Mouse (Mus musculus): ENCODE measurements around the gene Tmed10. TPM values are rescaled to one million over a fixed set of nuclear protein-coding genes. Genes with fewer than 3 reads are reported as not detected.

The Tmed10 gene
- polyA plus RNA-seq, 1 experiment from 2014 or later = 275 TPM

- peaks cover 5% of the 10 kb centered on the region; the same call in 1 of the 2 replicates for H3K4me1 ChIP-seq
- no peaks in the 10 kb centered on the region for H3K36me3 ChIP-seq
- 91% methylated on average over 7 of the region's 7 CpGs for WGBS
Measured at GRCm38 (mm10) chr12:85391148-85391547, 16.5 kb upstream of the Tmed10 start.

DNA sequence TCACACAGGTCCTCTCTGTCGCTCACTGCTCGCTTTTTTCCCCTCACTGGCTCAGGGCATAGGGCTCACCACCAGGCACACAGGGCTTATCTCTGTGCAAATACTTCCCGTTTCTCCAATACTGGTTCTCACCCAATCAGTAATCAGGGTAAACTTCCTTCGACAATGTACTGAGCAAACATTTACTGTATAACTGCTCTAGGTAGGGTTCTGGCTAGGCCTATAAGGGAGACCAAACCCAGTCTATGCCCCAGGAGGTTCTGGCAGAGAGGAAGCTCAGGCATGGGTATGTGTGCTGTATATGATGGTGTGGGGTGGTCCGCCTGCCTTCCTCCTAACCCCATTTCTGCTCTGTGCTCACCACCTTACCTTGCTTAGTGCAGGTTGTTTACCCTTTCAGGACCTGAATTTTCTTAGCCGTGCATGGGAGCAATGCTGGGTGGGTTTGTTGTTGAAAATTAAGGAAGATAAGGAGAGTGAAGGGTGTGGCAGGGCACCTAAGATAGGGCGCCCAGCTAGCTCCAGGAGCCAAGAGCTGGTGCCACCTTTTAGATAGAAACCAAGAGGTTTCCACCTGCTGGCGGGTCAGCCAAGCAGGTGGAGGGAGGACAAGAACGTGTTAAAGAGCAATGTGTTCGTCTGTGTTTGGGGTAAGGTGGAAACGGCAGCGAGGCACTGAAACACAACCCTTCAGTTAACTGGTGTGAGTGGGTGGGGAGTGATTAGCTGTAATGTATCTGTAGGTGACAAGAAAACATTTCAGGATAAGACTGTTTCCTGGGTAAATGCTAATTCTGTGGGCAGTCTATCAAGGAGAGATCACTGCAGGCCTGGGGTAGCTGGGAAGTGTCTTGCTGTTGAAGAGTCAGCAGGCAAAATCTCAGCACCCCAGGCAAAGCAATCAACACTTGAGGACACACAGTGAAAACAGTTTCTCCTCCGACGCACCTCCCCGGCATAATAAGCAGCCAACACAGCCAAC lies 14.8 kb upstream of the Tmed10 start:
- no peak overlapping the region for H3K4me3 ChIP-seq
- H3K4me2 ChIP-seq (replicated peaks) = no peak overlapping the region
- no peak overlapping the region for H3K27ac ChIP-seq
- ATAC-seq (ENCODE audit: insufficient number of reproducible peaks, insufficient read depth, low FRiP score, low TSS enrichment) = no peak
- peaks cover 5% of the 10 kb centered on the region; the same call in 1 of the 2 replicates for H3K4me1 ChIP-seq
- no peaks in the 10 kb centered on the region for H3K36me3 ChIP-seq
- WGBS = 79% methylated on average over 15 of the region's 15 CpGs
- no peaks in the 10 kb centered on the region for H3K27me3 ChIP-seq
- H3K9ac ChIP-seq = no peak overlapping the region
- H3K9me3 ChIP-seq = no peaks in the 10 kb centered on the region

More at GRCm38 (mm10) chr12:85391148-85391547, 16.5 kb upstream of the Tmed10 start:
- no peaks in the 10 kb centered on the region for H3K27me3 ChIP-seq
- H3K9ac ChIP-seq = no peak overlapping the region
- no peak for ATAC-seq (ENCODE audit: insufficient number of reproducible peaks, insufficient read depth, low FRiP score, low TSS enrichment)
- no peak overlapping the region for H3K27ac ChIP-seq
- no peak overlapping the region for H3K4me3 ChIP-seq
- H3K9me3 ChIP-seq = no peaks in the 10 kb centered on the region
- no peak overlapping the region for H3K4me2 ChIP-seq (replicated peaks)

GRCm38 (mm10) chr12:85385995-85386375 lies 11.3 kb upstream of the Tmed10 start:
- ATAC-seq (ENCODE audit: insufficient number of reproducible peaks, insufficient read depth, low FRiP score, low TSS enrichment) = no peak
- no peaks in the 10 kb centered on the region for H3K9me3 ChIP-seq
- H3K27ac ChIP-seq = no peak overlapping the region
- H3K36me3 ChIP-seq = no peaks in the 10 kb centered on the region
- H3K4me1 ChIP-seq = no peaks in the 10 kb centered on the region
- no peak overlapping the region for H3K4me2 ChIP-seq (replicated peaks)
- no peak overlapping the region for H3K9ac ChIP-seq
- 56% methylated on average over 5 of the region's 5 CpGs for WGBS
- no peaks in the 10 kb centered on the region for H3K27me3 ChIP-seq
- no peak overlapping the region for H3K4me3 ChIP-seq

- no peak for ATAC-seq (ENCODE audit: insufficient number of reproducible peaks, insufficient read depth, low FRiP score, low TSS enrichment)
- Histone ChIP-seq H3K4me3 (no peak overlapping the region), H3K4me1 (no peaks in the 10 kb centered on the region), H3K27me3 (no peaks in the 10 kb centered on the region), H3K27ac (no peak overlapping the region), H3K36me3 (no peaks in the 10 kb centered on the region), H3K9me3 (no peaks in the 10 kb centered on the region), H3K4me2 (replicated peaks) (no peak overlapping the region), H3K9ac (no peak overlapping the region)
- WGBS = 70% methylated on average over 10 of the region's 10 CpGs
Measured at GRCm38 (mm10) chr12:85385329-85385994, 10.8 kb upstream of the Tmed10 start.

DNA sequence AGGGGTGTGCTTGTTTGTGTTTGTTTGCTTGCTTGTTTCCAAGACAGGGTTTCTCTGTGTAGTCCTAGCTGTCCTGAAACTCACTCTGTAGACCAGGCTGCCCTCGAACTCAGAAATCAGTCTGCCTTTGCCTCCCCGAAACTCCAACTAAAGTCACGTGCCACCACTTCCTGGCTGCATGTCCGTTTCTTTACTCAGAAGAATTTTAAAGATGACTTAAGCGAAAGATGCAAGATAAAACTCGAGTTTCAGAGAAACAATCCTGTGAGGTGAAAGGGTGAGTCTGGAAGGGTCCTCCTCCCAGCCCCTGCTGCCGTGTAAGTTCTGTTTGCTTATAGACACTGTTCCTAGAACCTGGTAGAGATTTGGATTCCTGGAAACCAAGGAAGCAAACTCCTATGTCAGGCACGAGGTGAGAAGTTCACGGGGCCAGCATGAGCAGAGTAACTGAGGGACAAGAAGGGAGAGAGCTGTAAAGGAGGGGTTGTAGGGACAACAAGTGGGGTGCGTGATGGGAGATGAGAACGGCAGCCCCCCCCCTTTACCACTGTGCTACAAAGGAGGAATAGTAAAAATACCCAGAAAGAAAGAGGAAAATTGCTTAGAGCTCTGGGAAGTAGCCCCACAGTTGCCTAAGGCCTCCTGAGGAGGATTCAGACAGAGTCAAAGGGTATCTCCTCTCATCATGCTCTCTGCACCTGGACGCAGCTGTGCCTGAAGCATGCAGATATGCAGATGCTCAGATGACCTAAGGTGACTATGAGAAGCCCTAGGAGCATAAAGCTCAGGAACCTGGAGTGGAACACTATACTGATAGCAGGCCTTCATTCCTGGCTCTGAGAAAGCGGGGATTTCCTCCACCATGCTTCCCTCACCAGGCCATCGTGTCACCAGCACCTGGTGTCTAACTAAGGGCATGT lies 8.4 kb upstream of the Tmed10 start:
- 72% methylated on average over 14 of the region's 14 CpGs for WGBS
- no peak overlapping the region for H3K4me3 ChIP-seq
- H3K27me3 ChIP-seq = no peaks in the 10 kb centered on the region
- no peaks in the 10 kb centered on the region for H3K36me3 ChIP-seq
- H3K27ac ChIP-seq = no peak overlapping the region
- no peak for ATAC-seq (ENCODE audit: insufficient number of reproducible peaks, insufficient read depth, low FRiP score, low TSS enrichment)
- no peak overlapping the region for H3K4me2 ChIP-seq (replicated peaks)
- H3K4me1 ChIP-seq = no peaks in the 10 kb centered on the region
- no peaks in the 10 kb centered on the region for H3K9me3 ChIP-seq
- H3K9ac ChIP-seq = no peak overlapping the region

GRCm38 (mm10) chr12:85381570-85381969 lies 6.9 kb upstream of the Tmed10 start:
- Histone ChIP-seq H3K36me3 (no peaks in the 10 kb centered on the region), H3K9ac (no peak overlapping the region), H3K4me2 (replicated peaks) (no peak overlapping the region), H3K27ac (no peak overlapping the region), H3K4me1 (no peaks in the 10 kb centered on the region), H3K9me3 (no peaks in the 10 kb centered on the region), H3K4me3 (no peak overlapping the region), H3K27me3 (no peaks in the 10 kb centered on the region)
- no peak for ATAC-seq (ENCODE audit: insufficient number of reproducible peaks, insufficient read depth, low FRiP score, low TSS enrichment)
- 86% methylated on average over 6 of the region's 6 CpGs for WGBS

- no peaks in the 10 kb centered on the region for H3K27me3 ChIP-seq
- H3K9ac ChIP-seq = no peak overlapping the region
- 71% methylated on average over 7 of the region's 7 CpGs for WGBS
- no peak overlapping the region for H3K4me3 ChIP-seq
- H3K4me1 ChIP-seq = no peaks in the 10 kb centered on the region
- ATAC-seq (ENCODE audit: insufficient number of reproducible peaks, insufficient read depth, low FRiP score, low TSS enrichment) = no peak
- no peak overlapping the region for H3K27ac ChIP-seq
- H3K9me3 ChIP-seq = no peaks in the 10 kb centered on the region
- no peaks in the 10 kb centered on the region for H3K36me3 ChIP-seq
- H3K4me2 ChIP-seq (replicated peaks) = no peak overlapping the region
Measured at GRCm38 (mm10) chr12:85380942-85381341, 6.3 kb upstream of the Tmed10 start.

DNA sequence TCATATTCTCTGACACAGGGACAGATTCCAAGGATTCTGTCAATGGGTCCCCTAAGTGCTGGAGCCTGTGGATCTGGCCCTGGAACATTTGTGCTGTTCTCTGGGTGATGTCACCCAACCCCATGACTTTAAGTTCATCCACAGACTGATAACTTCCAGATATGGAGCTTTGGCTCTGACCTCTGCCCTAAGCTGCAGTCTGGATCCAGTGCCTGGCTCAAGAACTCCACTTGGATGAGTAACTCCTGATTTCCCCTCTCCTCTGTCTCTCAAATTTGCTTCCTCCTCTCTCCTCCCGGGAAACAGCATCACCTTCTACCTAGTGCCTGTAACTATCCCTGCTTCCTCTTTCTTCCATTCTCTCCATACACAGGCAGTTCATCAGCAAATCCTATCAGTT lies 5.7 kb upstream of the Tmed10 start:
- no peaks in the 10 kb centered on the region for H3K9me3 ChIP-seq
- no peak overlapping the region for H3K27ac ChIP-seq
- no peak overlapping the region for H3K9ac ChIP-seq
- H3K4me3 ChIP-seq = no peak overlapping the region
- H3K36me3 ChIP-seq = no peaks in the 10 kb centered on the region
- ATAC-seq (ENCODE audit: insufficient number of reproducible peaks, insufficient read depth, low FRiP score, low TSS enrichment) = no peak
- WGBS = 69% methylated on average over 1 of the region's 1 CpGs
- no peaks in the 10 kb centered on the region for H3K27me3 ChIP-seq
- no peak overlapping the region for H3K4me2 ChIP-seq (replicated peaks)
- no peaks in the 10 kb centered on the region for H3K4me1 ChIP-seq

DNA sequence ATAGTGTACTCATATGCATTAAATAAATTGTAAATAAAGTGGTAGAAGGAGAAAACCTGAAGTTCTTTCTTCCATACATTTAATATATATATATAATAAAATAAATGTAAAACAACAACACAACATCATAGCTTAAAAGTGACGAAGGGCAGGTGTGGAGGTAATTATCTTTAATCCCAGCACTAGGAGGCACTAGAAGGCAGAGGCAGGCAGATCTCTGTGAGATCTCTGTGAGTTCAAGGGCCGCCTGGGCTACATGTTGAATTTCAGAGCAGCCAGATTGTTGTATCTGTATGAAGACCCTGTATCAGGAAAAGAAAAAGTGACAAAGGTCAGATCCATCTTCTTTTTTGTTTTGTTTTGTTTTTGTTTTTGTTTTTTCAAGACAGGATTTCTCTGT lies 3.6 kb upstream of the Tmed10 start:
- ATAC-seq (ENCODE audit: insufficient number of reproducible peaks, insufficient read depth, low FRiP score, low TSS enrichment) = no peak
- H3K4me2 ChIP-seq (replicated peaks) = no peak overlapping the region
- H3K4me1 ChIP-seq = no peaks in the 10 kb centered on the region
- H3K9ac ChIP-seq = no peak overlapping the region
- H3K4me3 ChIP-seq = no peak overlapping the region
- no peaks in the 10 kb centered on the region for H3K36me3 ChIP-seq
- WGBS = 81% methylated on average over 2 of the region's 2 CpGs
- no peaks in the 10 kb centered on the region for H3K27me3 ChIP-seq
- H3K27ac ChIP-seq = no peak overlapping the region
- no peaks in the 10 kb centered on the region for H3K9me3 ChIP-seq

- H3K4me1 ChIP-seq = peaks cover 7% of the 10 kb centered on the region
- peak; percentile 75 for ATAC-seq (ENCODE audit: insufficient number of reproducible peaks, insufficient read depth, low FRiP score, low TSS enrichment)
- no peaks in the 10 kb centered on the region for H3K27me3 ChIP-seq
- H3K4me2 ChIP-seq (replicated peaks) = peak overlapping the region; percentile 73
- WGBS = 2% methylated on average over 51 of the region's 53 CpGs
- peak overlapping the region; percentile 83 for H3K9ac ChIP-seq
- H3K36me3 ChIP-seq = no peaks in the 10 kb centered on the region
- no peaks in the 10 kb centered on the region for H3K9me3 ChIP-seq
- peak overlapping the region; percentile 79 for H3K4me3 ChIP-seq
- H3K27ac ChIP-seq = peak overlapping the region; percentile 83
Measured at GRCm38 (mm10) chr12:85373591-85374560, 771 bp downstream of the Tmed10 start.

Measured in embryonic facial prominence, embryonic 12.5 days (tissue).